Mouse (Mus musculus) midbrain, postnatal 0 days (tissue): ENCODE results near the gene Mlc1. TPM values are rescaled to one million over a fixed set of nuclear protein-coding genes. Genes with fewer than 3 reads are reported as not detected.

Experiments
- ATAC-seq: fragments of 200-750 bp; cut with Nextera tagmentation; 2 replicates; pipeline ENCODE4 v1.8.0; 2017; ENCODE audit warnings: moderate number of reproducible peaks, mild to moderate bottlenecking, moderate TSS enrichment, moderate library complexity; ENCODE audit not compliant: low FRiP score
- DNase-seq: peaks from one replicate; pipeline ENCODE4 v3.0.0-alpha.2; 2015; ENCODE audit warnings: low spot score
- H3K27ac ChIP-seq: fragments of 300-500 bp; sonication (generic); 2 replicates; pipeline ENCODE4 v1.5.1; 2014; ENCODE audit warnings: low read depth, mild to moderate bottlenecking, low read length, mixed read lengths
- H3K27me3 ChIP-seq: fragments of 300-500 bp; sonication (generic); 2 replicates; pipeline ENCODE4 v1.6.1; 2014; ENCODE audit warnings: low read length, control low read depth, mixed read lengths; ENCODE audit not compliant: insufficient read depth
- H3K36me3 ChIP-seq: fragments of 300-500 bp; sonication (generic); 2 replicates; pipeline ENCODE4 v1.6.1; 2014; ENCODE audit warnings: low read length, control low read depth, mixed read lengths; ENCODE audit not compliant: insufficient read depth
- H3K4me1 ChIP-seq: fragments of 300-500 bp; sonication (generic); 2 replicates; pipeline ENCODE4 v1.6.1; 2014; ENCODE audit warnings: mild to moderate bottlenecking, control low read depth, antibody characterized with exemption, low read length, mixed read lengths; ENCODE audit not compliant: insufficient read depth
- H3K4me2 ChIP-seq: fragments of 300-500 bp; sonication (generic); 2 replicates; pipeline ENCODE4 v1.6.1; 2014; ENCODE audit warnings: low read depth, mild to moderate bottlenecking, low read length, mixed read lengths; ENCODE audit not compliant: poor library complexity, severe bottlenecking
- H3K4me3 ChIP-seq: fragments of 300-500 bp; sonication (generic); 2 replicates; pipeline ENCODE4 v1.5.1; 2014; ENCODE audit warnings: low read depth, mild to moderate bottlenecking, low read length, moderate library complexity
- H3K9ac ChIP-seq: fragments of 300-500 bp; sonication (generic); replicated peaks from 2 replicates; pipeline ENCODE4 v1.6.1; 2014; ENCODE audit warnings: mild to moderate bottlenecking, low read length, moderate library complexity, mixed read lengths; ENCODE audit not compliant: poor library complexity, severe bottlenecking
- H3K9me3 ChIP-seq: fragments of 300-500 bp; sonication (generic); 2 replicates; pipeline ENCODE4 v1.6.1; 2016; ENCODE audit warnings: low read length, control low read depth
- CTCF ChIP-seq: IDR thresholded peaks from 2 replicates; pipeline ENCODE4 v1.5.1; 2016; ENCODE audit warnings: antibody characterized with exemption, mild to moderate bottlenecking
- WGBS: fragments of 180-500 bp; shearing (Covaris S2); extraction: QIAGEN DNeasy Blood & Tissue Kit; methylation state at CpG from one replicate; pipeline ENCODE4 v1.1.7; 2014; 5-methylcytosine and 5-hydroxymethylcytosine counted together
- polyA plus RNA-seq: library from polyadenylated mRNA; unstranded; fragments of >200 nt; fragmentation: Nextera tagmentation; extraction: Ambion mirVana; gene quantifications from 2 replicates; pipeline ENCODE4 v1.2.1, GENCODE M21; 2015
- total RNA-seq: library from RNA; depleted of rRNA; stranded (reverse); fragments of >200 nt; gene quantifications from 2 replicates; pipeline ENCODE4 v1.2.3, GENCODE M21; 2014; rRNA removed

Gene Mlc1
- total and polyA plus RNA-seq, 2 experiments from 2014 or later, result 46.7 to 60.0 TPM

DNA sequence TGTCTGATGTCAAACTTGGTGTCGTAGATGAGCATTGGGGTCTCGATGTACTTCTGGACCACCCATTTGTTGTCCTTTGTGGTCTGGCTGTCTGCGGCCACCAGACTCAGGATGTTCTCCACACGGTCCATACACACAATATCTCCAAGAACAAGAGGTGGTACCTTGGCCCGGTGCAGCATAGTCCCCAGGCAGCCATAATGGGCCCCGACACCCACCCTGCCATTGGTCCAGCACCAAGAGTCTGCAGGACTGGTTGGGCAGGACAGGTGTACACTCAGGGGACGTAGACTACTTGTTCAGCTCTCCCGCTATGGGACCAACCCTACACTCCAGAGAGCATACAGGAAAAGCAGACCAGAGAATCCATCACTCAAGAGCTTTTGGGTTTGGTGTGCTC, 61.7 kb downstream of the Mlc1 start:
- TF ChIP-seq CTCF, result no peak
- H3K4me1 ChIP-seq, result no peaks in the 10 kb centered on the region
- no peaks in the 10 kb centered on the region for H3K36me3 ChIP-seq
- H3K27ac ChIP-seq, result no peak overlapping the region
- no peak overlapping the region for H3K9ac ChIP-seq
- ATAC-seq (no peak), DNase-seq (no peak)
- no peak overlapping the region for H3K4me2 ChIP-seq
- WGBS, result 93% methylated on average over 8 of the region's 8 CpGs
- no peaks in the 10 kb centered on the region for H3K9me3 ChIP-seq
- H3K4me3 ChIP-seq, result no peak overlapping the region
- no peaks in the 10 kb centered on the region for H3K27me3 ChIP-seq

DNA sequence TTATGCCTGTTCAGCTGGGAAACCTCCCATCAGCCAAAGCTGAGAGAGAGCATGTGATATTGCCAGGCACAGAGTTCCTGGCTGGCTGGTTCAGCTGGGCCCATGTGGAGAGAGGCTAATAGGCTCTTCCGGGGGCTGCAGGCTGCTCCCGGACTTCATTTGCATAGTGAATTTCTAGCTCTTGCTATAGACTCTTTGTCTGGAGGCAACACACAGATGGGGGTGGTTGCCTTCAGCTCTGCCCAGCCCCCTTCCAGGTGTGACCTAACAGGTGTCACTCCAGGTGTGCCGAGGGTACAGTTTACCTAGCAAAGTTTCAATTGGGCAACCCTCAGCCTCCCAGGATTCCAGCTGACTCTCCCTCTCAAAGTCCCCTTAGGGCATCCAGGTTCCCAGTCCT, 62.4 kb downstream of the Mlc1 start:
- H3K4me3 ChIP-seq, result no peak overlapping the region
- ATAC-seq (no peak), DNase-seq (no peak)
- no peak for TF ChIP-seq CTCF
- H3K27me3 ChIP-seq, result no peaks in the 10 kb centered on the region
- H3K9me3 ChIP-seq, result no peaks in the 10 kb centered on the region
- H3K4me2 ChIP-seq, result no peak overlapping the region
- no peak overlapping the region for H3K9ac ChIP-seq
- H3K4me1 ChIP-seq, result no peaks in the 10 kb centered on the region
- WGBS, result 39% methylated on average over 3 of the region's 3 CpGs
- no peaks in the 10 kb centered on the region for H3K36me3 ChIP-seq
- no peak overlapping the region for H3K27ac ChIP-seq

DNA sequence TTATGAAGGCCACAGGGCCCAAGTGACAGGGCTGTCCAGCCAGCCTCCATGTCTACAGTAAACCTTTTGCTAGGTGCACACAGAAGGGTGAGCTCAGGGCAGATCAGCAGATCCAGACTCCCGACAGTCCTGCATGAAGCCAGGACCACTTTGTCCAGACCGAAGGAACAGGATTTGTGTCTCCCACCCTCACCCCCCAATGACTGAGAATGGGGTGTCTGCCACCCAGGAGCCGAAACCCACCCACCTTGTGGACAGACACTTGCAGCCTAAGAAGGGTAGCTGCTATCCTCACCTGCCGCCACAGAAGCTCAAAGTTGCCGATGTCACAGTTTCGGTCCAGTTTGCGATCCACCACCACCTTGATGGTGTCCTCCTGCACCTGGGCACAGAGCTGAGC, 63.8 kb downstream of the Mlc1 start:
- WGBS, result 95% methylated on average over 7 of the region's 7 CpGs
- no peak for ATAC-seq

DNA sequence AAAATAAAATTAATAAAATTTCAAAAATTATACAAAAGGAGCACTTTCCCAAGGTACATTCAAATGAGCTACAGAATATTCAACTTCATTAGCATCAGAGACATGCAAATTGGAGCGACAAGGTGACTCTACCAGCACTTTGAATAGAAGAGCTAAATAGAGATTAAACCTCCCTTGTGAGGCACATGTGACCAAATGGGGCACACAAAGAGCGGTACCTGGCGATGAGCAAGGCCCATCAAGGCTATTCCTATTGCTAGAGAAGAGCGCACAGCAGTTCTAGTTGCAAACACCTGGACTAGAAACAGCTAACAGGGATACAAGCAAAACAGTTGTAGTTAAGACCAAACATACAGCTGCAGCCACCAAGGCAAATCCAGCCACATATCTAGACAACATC, 72.5 kb downstream of the Mlc1 start:
- no peaks in the 10 kb centered on the region for H3K4me1 ChIP-seq
- TF ChIP-seq CTCF, result no peak
- 68% methylated on average over 4 of the region's 4 CpGs for WGBS

More for the DNA sequence above, 63.8 kb downstream of the Mlc1 start:
- Histone ChIP-seq H3K36me3 (no peaks in the 10 kb centered on the region), H3K27ac (no peak overlapping the region), H3K27me3 (no peaks in the 10 kb centered on the region), H3K4me2 (no peak overlapping the region), H3K9me3 (no peaks in the 10 kb centered on the region), H3K4me1 (no peaks in the 10 kb centered on the region), H3K9ac (no peak overlapping the region), H3K4me3 (no peak overlapping the region)
- DNase-seq, result no peak
- TF ChIP-seq CTCF, result no peak

More for the DNA sequence above, 72.5 kb downstream of the Mlc1 start:
- H3K27ac ChIP-seq, result no peak overlapping the region
- no peak overlapping the region for H3K4me3 ChIP-seq
- H3K4me2 ChIP-seq, result no peak overlapping the region
- no peaks in the 10 kb centered on the region for H3K36me3 ChIP-seq
- H3K9ac ChIP-seq, result no peak overlapping the region
- H3K9me3 ChIP-seq, result no peaks in the 10 kb centered on the region
- ATAC-seq (no peak), DNase-seq (no peak)
- no peaks in the 10 kb centered on the region for H3K27me3 ChIP-seq

Other genes with a start within 250 kb of the Mlc1 start
- gene Brd1, start 244.8 kb downstream of the Mlc1 start, total RNA-seq, result 42.2 and 51.4 TPM in 2 replicates
- gene Brd1, start 244.8 kb downstream of the Mlc1 start, polyA plus RNA-seq, result 9.7 and 11.7 TPM in 2 replicates
- 19.2 and 20.7 TPM in 2 replicates for gene Zbed4, start 227.3 kb downstream of the Mlc1 start, total RNA-seq
- gene Zbed4, start 227.3 kb downstream of the Mlc1 start, polyA plus RNA-seq, result 4.3 and 4.5 TPM in 2 replicates
- 9.3 and 11.5 TPM in 2 replicates for gene Alg12, start 159.7 kb downstream of the Mlc1 start, total RNA-seq
- 5.5 and 7.0 TPM in 2 replicates for gene Alg12, start 159.7 kb downstream of the Mlc1 start, polyA plus RNA-seq
- gene Creld2, start 159.4 kb downstream of the Mlc1 start, total RNA-seq, result 25.4 and 31.5 TPM in 2 replicates
- 38.2 and 41.7 TPM in 2 replicates for gene Creld2, start 159.4 kb downstream of the Mlc1 start, polyA plus RNA-seq
- gene Pim3, start 116.8 kb downstream of the Mlc1 start, total RNA-seq, result 78.0 and 95.4 TPM in 2 replicates
- gene Pim3, start 116.8 kb downstream of the Mlc1 start, polyA plus RNA-seq, result 69.1 and 72.5 TPM in 2 replicates
- 3.3 TPM in 1 of 2 replicates, not detected in the other for gene Ttll8, start 24.6 kb downstream of the Mlc1 start, total RNA-seq
- 0.26 and 0.35 TPM in 2 replicates for gene Ttll8, start 24.6 kb downstream of the Mlc1 start, polyA plus RNA-seq
- 0.22 TPM in 1 of 2 replicates, not detected in the other for gene Mov10l1, start 3.9 kb upstream of the Mlc1 start, total RNA-seq
- gene Mov10l1, start 3.9 kb upstream of the Mlc1 start, polyA plus RNA-seq, result not detected in 2 replicates
- gene Panx2, start 80.7 kb upstream of the Mlc1 start, total RNA-seq, result 14.4 and 16.4 TPM in 2 replicates
- gene Panx2, start 80.7 kb upstream of the Mlc1 start, polyA plus RNA-seq, result 9.3 and 13.3 TPM in 2 replicates
- 32.9 and 48.6 TPM in 2 replicates for gene Trabd, start 96.1 kb upstream of the Mlc1 start, total RNA-seq
- 21.6 and 23.6 TPM in 2 replicates for gene Trabd, start 96.1 kb upstream of the Mlc1 start, polyA plus RNA-seq
- 42.3 and 50.0 TPM in 2 replicates for gene Selenoo, start 110.1 kb upstream of the Mlc1 start, total RNA-seq
- gene Selenoo, start 110.1 kb upstream of the Mlc1 start, polyA plus RNA-seq, result 19.0 and 19.4 TPM in 2 replicates
- gene Tubgcp6, start 144.1 kb upstream of the Mlc1 start, total RNA-seq, result 46.1 and 68.0 TPM in 2 replicates
- 10.8 and 11.0 TPM in 2 replicates for gene Tubgcp6, start 144.1 kb upstream of the Mlc1 start, polyA plus RNA-seq
- gene Hdac10, start 149.7 kb upstream of the Mlc1 start, total RNA-seq, result 24.4 and 26.4 TPM in 2 replicates
- gene Hdac10, start 149.7 kb upstream of the Mlc1 start, polyA plus RNA-seq, result 24.5 and 25.6 TPM in 2 replicates
- 1.5 and 4.7 TPM in 2 replicates for gene Mapk12, start 161.7 kb upstream of the Mlc1 start, total RNA-seq
- 2.0 and 3.2 TPM in 2 replicates for gene Mapk12, start 161.7 kb upstream of the Mlc1 start, polyA plus RNA-seq
- 26.9 and 34.8 TPM in 2 replicates for gene Mapk11, start 170.6 kb upstream of the Mlc1 start, total RNA-seq
- gene Mapk11, start 170.6 kb upstream of the Mlc1 start, polyA plus RNA-seq, result 18.9 and 19.3 TPM in 2 replicates
- gene Plxnb2, start 201.8 kb upstream of the Mlc1 start, total RNA-seq, result 153 and 199 TPM in 2 replicates
- gene Plxnb2, start 201.8 kb upstream of the Mlc1 start, polyA plus RNA-seq, result 46.8 and 50.4 TPM in 2 replicates
- gene Dennd6b, start 217.5 kb upstream of the Mlc1 start, total RNA-seq, result 98.8 and 115 TPM in 2 replicates
- 88.2 and 88.3 TPM in 2 replicates for gene Dennd6b, start 217.5 kb upstream of the Mlc1 start, polyA plus RNA-seq
- gene Ppp6r2, start 232.5 kb upstream of the Mlc1 start, total RNA-seq, result 225 and 315 TPM in 2 replicates
- gene Ppp6r2, start 232.5 kb upstream of the Mlc1 start, polyA plus RNA-seq, result 76.5 and 87.1 TPM in 2 replicates